Mouse (Mus musculus) midbrain, embryonic 11.5 days (tissue): ENCODE data around the gene Mettl21c. TPM values are rescaled to one million over a fixed set of nuclear protein-coding genes. Genes with fewer than 3 reads are reported as not detected.

Source experiments
- ATAC-seq: fragments of 200-750 bp; cut with Nextera tagmentation; 2 replicates; pipeline ENCODE4 v1.8.0; 2017; ENCODE audit warnings: moderate TSS enrichment, moderate library complexity; ENCODE audit not compliant: low FRiP score
- DNase-seq: peaks from one replicate; pipeline ENCODE4 v3.0.0; 2015; ENCODE audit warnings: low spot score; ENCODE audit errors: missing footprints
- H3K27ac ChIP-seq: fragments of 300-500 bp; sonication (generic); 2 replicates; pipeline ENCODE4 v1.5.1; 2014; ENCODE audit warnings: low read depth, low read length
- H3K27me3 ChIP-seq: fragments of 300-500 bp; sonication (generic); 2 replicates; pipeline ENCODE4 v1.6.1; 2014; ENCODE audit warnings: mild to moderate bottlenecking, low read length, moderate library complexity, mixed read lengths; ENCODE audit not compliant: control insufficient read depth, insufficient read depth
- H3K36me3 ChIP-seq: fragments of 300-500 bp; sonication (generic); 2 replicates; pipeline ENCODE4 v1.6.1; 2014; ENCODE audit warnings: mild to moderate bottlenecking, low read length, moderate library complexity, mixed read lengths; ENCODE audit not compliant: control insufficient read depth, insufficient read depth
- H3K4me1 ChIP-seq: fragments of 300-500 bp; sonication (generic); 2 replicates; pipeline ENCODE4 v1.6.1; 2014; ENCODE audit warnings: low read length; ENCODE audit not compliant: control insufficient read depth, insufficient read depth
- H3K4me2 ChIP-seq: fragments of 300-500 bp; sonication (generic); 2 replicates; pipeline ENCODE4 v1.6.1; 2014; ENCODE audit warnings: mild to moderate bottlenecking, moderate library complexity
- H3K4me3 ChIP-seq: fragments of 300-500 bp; sonication (generic); 2 replicates; pipeline ENCODE4 v1.5.1; 2014; ENCODE audit warnings: low read depth, low read length
- H3K9ac ChIP-seq: fragments of 300-500 bp; sonication (generic); 2 replicates; pipeline ENCODE4 v1.6.1; 2014; ENCODE audit warnings: low read length
- H3K9me3 ChIP-seq: fragments of 300-500 bp; sonication (generic); 2 replicates; pipeline ENCODE4 v1.6.1; 2016; ENCODE audit warnings: low read length; ENCODE audit not compliant: control insufficient read depth
- WGBS: fragments of 180-500 bp; shearing (Covaris S2); extraction: QIAGEN DNeasy Blood & Tissue Kit; methylation state at CpG from one replicate; pipeline ENCODE4 v1.1.7; 2014; 5-methylcytosine and 5-hydroxymethylcytosine counted together
- polyA plus RNA-seq: library from polyadenylated mRNA; unstranded; fragments of >200 nt; fragmentation: Nextera tagmentation; extraction: Ambion mirVana; gene quantifications from 2 replicates; pipeline ENCODE4 v1.2.1, GENCODE M21; 2014

Gene Mettl21c
- polyA plus RNA-seq, 1 experiment from 2014 or later: 0.68 TPM

DNA sequence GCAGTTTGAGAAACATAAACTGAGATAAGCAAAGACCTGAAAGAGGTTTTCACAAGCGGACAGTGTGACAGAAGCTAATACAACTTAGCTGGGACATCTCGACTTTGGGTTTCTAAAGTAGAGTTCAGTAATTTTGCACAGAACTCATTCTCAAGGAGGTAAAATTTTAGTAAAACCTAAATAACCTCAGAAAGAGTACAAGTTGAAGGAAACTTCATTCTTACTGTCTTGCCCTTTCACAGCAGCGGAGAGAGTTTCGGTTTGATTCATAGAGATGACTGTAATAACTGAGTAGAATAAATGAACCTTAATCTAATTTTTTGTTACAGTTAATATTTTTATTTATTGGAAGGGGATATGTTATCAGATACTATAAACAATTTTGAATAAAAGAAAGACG, 13.1 kb upstream of the Mettl21c start:
- Histone ChIP-seq H3K27me3 (no peaks in the 10 kb centered on the region), H3K9me3 (no peaks in the 10 kb centered on the region), H3K27ac (no peak overlapping the region), H3K9ac (no peak overlapping the region), H3K4me1 (no peaks in the 10 kb centered on the region), H3K36me3 (no peaks in the 10 kb centered on the region), H3K4me2 (no peak overlapping the region), H3K4me3 (no peak overlapping the region)
- WGBS: 87% methylated on average over 5 of the region's 5 CpGs
- no peak for DNase-seq
- no peak for ATAC-seq

DNA sequence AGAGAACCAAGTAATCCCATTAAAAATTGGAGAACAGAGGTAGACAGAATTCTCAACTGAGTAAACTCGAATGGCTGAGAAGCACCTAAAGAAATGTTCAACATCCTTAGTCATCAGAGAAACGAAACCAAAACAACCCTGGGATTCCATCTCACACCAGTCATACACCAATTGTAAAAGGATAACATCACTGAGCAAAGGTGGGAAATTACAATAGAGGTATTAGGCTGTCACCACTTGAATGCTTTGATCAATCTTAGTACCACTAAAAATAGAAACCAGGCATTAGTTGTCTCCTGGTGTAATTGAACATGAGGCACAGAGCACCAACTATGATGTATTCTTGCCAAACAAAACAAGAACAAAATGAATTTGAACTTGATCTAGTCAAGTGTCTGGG, 12.4 kb upstream of the Mettl21c start:
- no peaks in the 10 kb centered on the region for H3K27me3 ChIP-seq
- H3K4me3 ChIP-seq: no peak overlapping the region
- no peak overlapping the region for H3K27ac ChIP-seq
- H3K36me3 ChIP-seq: no peaks in the 10 kb centered on the region
- ATAC-seq: no peak
- H3K4me1 ChIP-seq: no peaks in the 10 kb centered on the region
- DNase-seq: no peak
- WGBS: 73% methylated on average over 2 of the region's 2 CpGs
- H3K9ac ChIP-seq: no peak overlapping the region
- no peaks in the 10 kb centered on the region for H3K9me3 ChIP-seq
- H3K4me2 ChIP-seq: no peak overlapping the region

DNA sequence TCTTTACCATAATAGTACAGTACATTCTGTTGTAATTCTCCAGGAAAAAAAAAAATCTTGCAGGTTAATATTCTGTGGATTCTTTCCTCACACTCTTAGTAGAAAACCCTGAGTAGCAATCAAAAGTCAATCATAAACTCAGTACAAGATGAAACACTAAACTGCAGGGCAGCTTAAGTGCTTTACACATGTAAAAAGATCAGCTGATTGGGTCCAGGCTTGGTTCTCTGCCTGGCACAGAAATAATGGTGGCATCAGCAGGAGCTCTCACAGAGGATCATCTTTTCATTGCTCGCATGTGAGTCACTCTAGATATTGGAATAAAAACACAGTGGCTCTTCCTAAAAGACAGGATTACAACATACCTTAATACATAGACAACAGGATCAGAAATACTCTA, 7.8 kb upstream of the Mettl21c start:
- Histone ChIP-seq H3K36me3 (no peaks in the 10 kb centered on the region), H3K27me3 (no peaks in the 10 kb centered on the region), H3K4me3 (no peak overlapping the region), H3K4me1 (no peaks in the 10 kb centered on the region), H3K4me2 (no peak overlapping the region), H3K9ac (no peak overlapping the region), H3K9me3 (no peaks in the 10 kb centered on the region), H3K27ac (no peak overlapping the region)
- DNase-seq: no peak
- 83% methylated on average over 1 of the region's 1 CpGs for WGBS
- ATAC-seq: no peak

DNA sequence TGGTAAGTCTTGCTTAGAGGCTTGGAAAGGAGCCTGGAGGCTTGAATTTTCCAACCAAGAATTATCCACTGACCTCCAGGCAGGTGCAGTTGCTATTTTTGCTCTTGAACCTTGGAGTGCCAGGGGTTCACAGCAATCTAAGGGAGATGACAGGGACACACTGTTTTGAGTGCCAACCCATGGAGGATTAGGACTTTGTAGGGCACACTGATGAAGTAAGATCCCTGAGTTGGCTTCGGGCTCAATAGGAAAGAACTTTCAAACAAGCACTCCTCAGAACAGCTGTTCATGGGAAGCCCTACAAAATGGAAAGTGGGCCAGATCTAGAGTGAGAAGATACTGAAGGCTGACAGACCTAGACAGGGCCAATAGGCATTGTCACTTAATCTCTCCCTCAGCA, 2.8 kb upstream of the Mettl21c start:
- no peak for DNase-seq
- H3K9me3 ChIP-seq: no peaks in the 10 kb centered on the region
- H3K27me3 ChIP-seq: no peaks in the 10 kb centered on the region
- no peaks in the 10 kb centered on the region for H3K4me1 ChIP-seq
- no peak for ATAC-seq
- H3K4me3 ChIP-seq: no peak overlapping the region
- no peak overlapping the region for H3K4me2 ChIP-seq
- H3K27ac ChIP-seq: no peak overlapping the region
- no peaks in the 10 kb centered on the region for H3K36me3 ChIP-seq
- no peak overlapping the region for H3K9ac ChIP-seq
- 96% methylated on average over 1 of the region's 1 CpGs for WGBS

DNA sequence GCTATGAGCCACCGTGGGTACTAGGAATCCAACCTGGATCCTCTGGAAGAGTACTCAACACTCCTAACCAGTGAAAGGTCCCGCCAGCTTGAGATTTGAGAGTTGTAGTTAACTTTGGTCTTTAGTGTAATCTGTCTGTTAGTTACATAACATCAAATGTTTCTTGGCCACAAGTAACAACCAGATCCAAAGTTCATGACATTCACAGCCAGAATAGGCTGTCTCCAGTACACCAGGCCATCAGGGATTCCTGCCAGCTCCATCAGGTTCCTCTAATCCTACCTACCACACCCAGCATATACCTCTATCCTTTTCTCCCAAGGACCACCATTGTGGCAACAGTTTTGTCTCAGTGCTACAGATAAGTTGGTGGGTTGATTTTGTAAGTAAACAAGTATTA, 4.3 kb downstream of the Mettl21c start:
- Histone ChIP-seq H3K4me3 (no peak overlapping the region), H3K9ac (no peak overlapping the region), H3K27me3 (no peaks in the 10 kb centered on the region), H3K36me3 (no peaks in the 10 kb centered on the region), H3K4me2 (no peak overlapping the region), H3K4me1 (no peaks in the 10 kb centered on the region), H3K9me3 (no peaks in the 10 kb centered on the region), H3K27ac (no peak overlapping the region)
- DNase-seq: no peak
- WGBS: 78% methylated on average over 2 of the region's 2 CpGs
- no peak for ATAC-seq

DNA sequence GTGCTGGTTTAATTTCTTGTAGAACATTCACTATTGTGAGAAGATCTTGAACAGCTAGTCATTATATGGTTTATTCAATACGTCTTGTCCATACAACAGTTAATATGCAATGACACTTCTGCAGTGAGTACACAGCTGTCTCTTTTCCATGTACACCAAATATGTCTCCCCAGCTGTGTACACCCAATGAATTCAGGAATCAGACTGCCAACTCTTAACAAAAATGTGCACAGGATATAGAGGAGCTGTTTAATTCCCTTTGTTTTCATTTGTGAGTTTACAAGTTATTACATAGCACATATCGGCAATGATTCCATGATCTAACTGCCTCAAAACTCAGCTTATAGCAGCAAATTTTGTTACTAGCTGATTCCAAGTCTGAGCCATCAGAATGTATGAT, 15.3 kb downstream of the Mettl21c start:
- no peak overlapping the region for H3K4me2 ChIP-seq
- H3K27me3 ChIP-seq: no peaks in the 10 kb centered on the region
- ATAC-seq (no peak), DNase-seq (peak; percentile 57)
- no peaks in the 10 kb centered on the region for H3K9me3 ChIP-seq
- no peaks in the 10 kb centered on the region for H3K4me1 ChIP-seq
- H3K36me3 ChIP-seq: no peaks in the 10 kb centered on the region
- H3K27ac ChIP-seq: no peak overlapping the region
- WGBS: 97% methylated on average over 2 of the region's 2 CpGs
- H3K4me3 ChIP-seq: no peak overlapping the region
- no peak overlapping the region for H3K9ac ChIP-seq

DNA sequence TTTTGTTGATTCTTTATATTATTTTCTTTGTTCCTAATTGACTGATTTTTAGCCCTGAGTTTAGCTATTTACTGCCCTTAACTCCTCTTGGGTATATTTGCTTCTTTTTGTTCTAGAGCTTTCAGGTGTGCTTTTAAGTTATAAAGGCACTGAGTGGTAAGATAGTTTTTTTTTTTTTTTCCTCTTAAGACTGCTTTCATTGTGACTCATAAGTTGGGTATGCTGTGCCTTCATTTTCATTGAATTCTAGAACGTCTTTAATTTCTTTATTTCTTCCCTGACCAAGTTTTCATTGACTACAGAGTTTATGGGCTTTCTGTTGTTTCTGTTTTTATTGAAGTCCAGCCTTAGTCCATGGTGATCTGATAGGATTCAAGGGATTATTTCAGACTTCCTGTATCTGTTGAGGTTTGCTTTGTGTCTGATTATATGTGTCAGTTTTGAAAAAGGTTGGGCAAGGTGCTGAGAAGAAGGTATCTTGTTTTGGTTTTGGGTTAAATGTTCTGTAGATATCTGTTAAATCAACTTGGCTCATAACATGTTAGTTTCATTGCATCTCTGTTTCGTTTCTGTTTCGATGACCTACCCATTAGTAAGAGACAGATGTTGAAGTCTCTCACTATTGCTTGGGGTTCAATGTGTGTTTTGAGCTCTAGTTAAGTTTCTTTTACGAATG, 22.8 kb downstream of the Mettl21c start:
- no peak for ATAC-seq
- no peaks in the 10 kb centered on the region for H3K9me3 ChIP-seq
- DNase-seq: no peak
- no peaks in the 10 kb centered on the region for H3K4me1 ChIP-seq
- H3K9ac ChIP-seq: no peak overlapping the region
- no peak overlapping the region for H3K4me2 ChIP-seq
- H3K36me3 ChIP-seq: peaks cover 18% of the 10 kb centered on the region; the same call in 1 of the 2 replicates
- no peaks in the 10 kb centered on the region for H3K27me3 ChIP-seq
- no peak overlapping the region for H3K27ac ChIP-seq
- no peak overlapping the region for H3K4me3 ChIP-seq
- WGBS: 95% methylated on average over 4 of the region's 4 CpGs

DNA sequence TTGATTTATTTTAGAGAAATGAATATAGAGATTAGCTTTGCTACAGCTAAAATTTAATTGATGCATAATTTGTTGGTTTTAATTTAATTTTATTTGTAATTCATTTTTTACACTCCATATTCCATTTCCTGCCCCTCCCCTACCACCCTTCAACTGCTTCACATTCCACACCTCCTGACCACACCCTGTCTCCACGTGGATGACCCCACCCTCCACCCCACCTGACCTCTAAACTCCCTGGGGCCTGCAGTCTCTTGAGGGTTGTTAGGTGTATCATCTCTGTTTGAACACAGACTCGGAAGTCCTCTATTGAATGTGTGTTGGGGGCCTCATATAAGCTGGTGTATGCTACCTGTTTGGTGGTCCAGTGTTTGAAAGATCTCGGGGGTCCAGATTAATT, 48.7 kb downstream of the Mettl21c start:
- H3K9me3 ChIP-seq: no peaks in the 10 kb centered on the region
- ATAC-seq (no peak), DNase-seq (no peak)
- no peaks in the 10 kb centered on the region for H3K4me1 ChIP-seq
- no peak overlapping the region for H3K4me2 ChIP-seq
- no peak overlapping the region for H3K4me3 ChIP-seq
- no peaks in the 10 kb centered on the region for H3K27me3 ChIP-seq
- no peak overlapping the region for H3K9ac ChIP-seq
- peaks cover 3% of the 10 kb centered on the region; the same call in 1 of the 2 replicates for H3K36me3 ChIP-seq
- WGBS: 79% methylated on average over 3 of the region's 3 CpGs
- H3K27ac ChIP-seq: no peak overlapping the region

DNA sequence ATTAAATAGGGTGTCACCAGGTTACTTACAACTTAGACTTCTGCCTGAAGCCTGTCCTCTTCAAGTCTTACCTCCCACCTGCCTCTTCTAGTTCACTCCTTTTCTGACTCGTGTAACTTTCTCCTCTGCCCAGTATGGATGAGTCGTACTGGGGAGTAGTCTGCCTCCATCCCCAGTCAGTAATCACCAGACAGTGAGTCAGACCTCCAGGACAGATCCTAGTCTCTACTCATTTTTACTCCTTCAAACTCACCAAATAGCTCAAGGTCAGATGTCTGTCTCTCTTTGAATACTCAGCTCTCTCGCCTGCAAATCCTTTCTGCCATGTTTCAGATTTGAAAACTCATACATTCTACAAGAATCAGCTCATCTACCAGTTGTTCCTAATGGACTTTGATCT, 50.5 kb downstream of the Mettl21c start:
- Histone ChIP-seq H3K4me1 (no peaks in the 10 kb centered on the region), H3K9me3 (no peaks in the 10 kb centered on the region), H3K4me2 (no peak overlapping the region), H3K27me3 (no peaks in the 10 kb centered on the region), H3K9ac (no peak overlapping the region), H3K27ac (no peak overlapping the region), H3K36me3 (peaks cover 3% of the 10 kb centered on the region; the same call in 1 of the 2 replicates), H3K4me3 (no peak overlapping the region)
- ATAC-seq (no peak), DNase-seq (no peak)
- 90% methylated on average over 3 of the region's 3 CpGs for WGBS
